Mouse (Mus musculus) midbrain, postnatal 0 days (tissue): ENCODE results near the gene Fam222a. TPM values are rescaled to one million over a fixed set of nuclear protein-coding genes. Genes with fewer than 3 reads are reported as not detected.
A peak's percentile ranks its signal among the peaks of the same experiment; 100 is the strongest.

ENCODE experiments used
- ATAC-seq: fragments of 200-750 bp; cut with Nextera tagmentation; 2 replicates; pipeline ENCODE4 v1.8.0; 2017; ENCODE audit warnings: moderate number of reproducible peaks, mild to moderate bottlenecking, moderate TSS enrichment, moderate library complexity; ENCODE audit not compliant: low FRiP score
- DNase-seq: peaks from one replicate; pipeline ENCODE4 v3.0.0-alpha.2; 2015; ENCODE audit warnings: low spot score
- H3K27ac ChIP-seq: fragments of 300-500 bp; sonication (generic); 2 replicates; pipeline ENCODE4 v1.5.1; 2014; ENCODE audit warnings: low read depth, mild to moderate bottlenecking, low read length, mixed read lengths
- H3K27me3 ChIP-seq: fragments of 300-500 bp; sonication (generic); 2 replicates; pipeline ENCODE4 v1.6.1; 2014; ENCODE audit warnings: low read length, control low read depth, mixed read lengths; ENCODE audit not compliant: insufficient read depth
- H3K36me3 ChIP-seq: fragments of 300-500 bp; sonication (generic); 2 replicates; pipeline ENCODE4 v1.6.1; 2014; ENCODE audit warnings: low read length, control low read depth, mixed read lengths; ENCODE audit not compliant: insufficient read depth
- H3K4me1 ChIP-seq: fragments of 300-500 bp; sonication (generic); 2 replicates; pipeline ENCODE4 v1.6.1; 2014; ENCODE audit warnings: mild to moderate bottlenecking, control low read depth, antibody characterized with exemption, low read length, mixed read lengths; ENCODE audit not compliant: insufficient read depth
- H3K4me2 ChIP-seq: fragments of 300-500 bp; sonication (generic); 2 replicates; pipeline ENCODE4 v1.6.1; 2014; ENCODE audit warnings: low read depth, mild to moderate bottlenecking, low read length, mixed read lengths; ENCODE audit not compliant: poor library complexity, severe bottlenecking
- H3K4me3 ChIP-seq: fragments of 300-500 bp; sonication (generic); 2 replicates; pipeline ENCODE4 v1.5.1; 2014; ENCODE audit warnings: low read depth, mild to moderate bottlenecking, low read length, moderate library complexity
- H3K9ac ChIP-seq: fragments of 300-500 bp; sonication (generic); replicated peaks from 2 replicates; pipeline ENCODE4 v1.6.1; 2014; ENCODE audit warnings: mild to moderate bottlenecking, low read length, moderate library complexity, mixed read lengths; ENCODE audit not compliant: poor library complexity, severe bottlenecking
- H3K9me3 ChIP-seq: fragments of 300-500 bp; sonication (generic); 2 replicates; pipeline ENCODE4 v1.6.1; 2016; ENCODE audit warnings: low read length, control low read depth
- CTCF ChIP-seq: IDR thresholded peaks from 2 replicates; pipeline ENCODE4 v1.5.1; 2016; ENCODE audit warnings: antibody characterized with exemption, mild to moderate bottlenecking
- WGBS: fragments of 180-500 bp; shearing (Covaris S2); extraction: QIAGEN DNeasy Blood & Tissue Kit; methylation state at CpG from one replicate; pipeline ENCODE4 v1.1.7; 2014; 5-methylcytosine and 5-hydroxymethylcytosine counted together
- polyA plus RNA-seq: library from polyadenylated mRNA; unstranded; fragments of >200 nt; fragmentation: Nextera tagmentation; extraction: Ambion mirVana; gene quantifications from 2 replicates; pipeline ENCODE4 v1.2.1, GENCODE M21; 2015
- total RNA-seq: library from RNA; depleted of rRNA; stranded (reverse); fragments of >200 nt; gene quantifications from 2 replicates; pipeline ENCODE4 v1.2.3, GENCODE M21; 2014

Fam222a gene
- total and polyA plus RNA-seq, 2 experiments from 2014 or later, result 4.2 to 10.4 TPM

DNA sequence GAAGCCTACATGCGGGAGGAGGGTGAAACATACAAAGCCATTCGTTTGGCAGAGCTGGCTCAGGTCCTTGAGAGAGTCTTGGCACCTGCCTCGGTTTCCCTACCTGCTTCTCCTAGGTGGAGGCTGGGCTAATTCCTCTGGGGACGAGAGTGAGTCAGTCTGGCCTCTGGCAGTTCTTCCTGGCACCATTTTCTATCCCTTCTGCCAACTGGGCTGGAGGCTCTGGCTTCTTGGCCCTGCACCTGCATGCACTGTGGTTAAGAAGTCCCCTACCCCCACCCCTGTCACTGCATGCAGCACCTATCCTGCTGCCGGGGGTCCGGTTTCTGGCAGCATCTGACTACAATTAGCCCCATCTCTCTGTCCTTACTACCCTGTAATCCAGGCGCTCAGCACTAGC lies 7.7 kb downstream of the Fam222a start:
- Histone ChIP-seq H3K27ac (no peak overlapping the region), H3K4me2 (no peak overlapping the region), H3K4me3 (no peak overlapping the region), H3K36me3 (0 out of 2 replicates have a peak, but pooled peaks cover 3% of the 10 kb centered on the region), H3K4me1 (peaks cover 33% of the 10 kb centered on the region), H3K9ac (no peak overlapping the region), H3K27me3 (no peaks in the 10 kb centered on the region), H3K9me3 (no peaks in the 10 kb centered on the region)
- DNase-seq, result no peak
- no peak for ATAC-seq
- WGBS, result 62% methylated on average over 7 of the region's 7 CpGs
- TF ChIP-seq CTCF, result no peak

DNA sequence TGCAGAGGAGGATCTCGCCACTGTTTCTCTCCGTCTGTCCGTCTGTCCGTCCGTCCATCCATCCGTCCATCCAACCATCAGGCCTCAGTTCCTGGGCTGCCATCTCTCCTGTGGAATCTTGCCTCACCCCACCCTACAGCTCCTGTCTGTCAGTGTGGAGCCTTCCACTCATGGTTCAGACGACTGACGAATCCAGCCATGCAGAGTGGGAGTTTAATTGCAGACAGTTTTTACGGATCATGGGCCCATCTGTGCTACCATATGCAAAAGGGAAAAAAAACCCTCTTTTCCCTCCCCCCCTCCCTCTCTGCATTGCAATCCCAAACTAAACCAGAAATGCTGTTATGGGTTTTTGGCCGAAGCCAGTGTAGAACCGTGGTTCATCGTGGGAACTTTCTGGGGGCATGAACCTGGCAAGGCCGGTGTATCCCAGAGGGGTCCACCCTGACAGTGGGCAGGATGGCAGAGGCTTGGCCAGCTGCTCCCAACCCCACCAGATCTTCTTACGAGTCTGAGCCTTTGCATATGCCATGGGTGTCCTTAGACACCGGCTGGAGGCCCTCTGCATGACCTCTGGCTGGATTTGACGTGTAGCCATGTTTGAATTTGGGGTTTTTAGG lies 8.3 kb downstream of the Fam222a start:
- Histone ChIP-seq H3K27ac (no peak overlapping the region), H3K4me3 (no peak overlapping the region), H3K4me2 (no peak overlapping the region), H3K4me1 (peaks cover 29% of the 10 kb centered on the region), H3K36me3 (0 out of 2 replicates have a peak, but pooled peaks cover 3% of the 10 kb centered on the region), H3K9ac (no peak overlapping the region), H3K9me3 (no peaks in the 10 kb centered on the region), H3K27me3 (no peaks in the 10 kb centered on the region)
- ATAC-seq, result no peak
- WGBS, result 87% methylated on average over 16 of the region's 16 CpGs
- DNase-seq, result peak; percentile 56
- no peak for TF ChIP-seq CTCF

DNA sequence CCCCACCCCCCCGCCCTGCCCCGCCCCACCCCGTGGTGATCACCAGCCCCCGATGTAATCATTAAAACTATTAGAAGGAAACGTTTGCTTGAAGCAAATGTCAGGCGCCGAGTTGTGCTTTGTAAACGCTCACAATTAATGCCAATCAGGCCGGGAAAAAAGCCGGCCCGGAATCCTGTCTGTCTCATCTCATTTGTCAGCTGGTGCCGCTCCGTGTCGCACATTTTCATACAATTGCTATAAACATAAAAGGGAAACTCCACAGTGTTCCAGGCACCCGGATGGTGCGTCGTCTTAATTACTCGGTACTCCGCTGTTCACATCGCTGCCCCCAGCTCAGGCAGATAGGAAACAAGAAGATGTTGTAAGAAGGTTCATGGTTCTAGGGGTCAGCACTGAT lies 10.5 kb downstream of the Fam222a start:
- no peak overlapping the region for H3K27ac ChIP-seq

DNA sequence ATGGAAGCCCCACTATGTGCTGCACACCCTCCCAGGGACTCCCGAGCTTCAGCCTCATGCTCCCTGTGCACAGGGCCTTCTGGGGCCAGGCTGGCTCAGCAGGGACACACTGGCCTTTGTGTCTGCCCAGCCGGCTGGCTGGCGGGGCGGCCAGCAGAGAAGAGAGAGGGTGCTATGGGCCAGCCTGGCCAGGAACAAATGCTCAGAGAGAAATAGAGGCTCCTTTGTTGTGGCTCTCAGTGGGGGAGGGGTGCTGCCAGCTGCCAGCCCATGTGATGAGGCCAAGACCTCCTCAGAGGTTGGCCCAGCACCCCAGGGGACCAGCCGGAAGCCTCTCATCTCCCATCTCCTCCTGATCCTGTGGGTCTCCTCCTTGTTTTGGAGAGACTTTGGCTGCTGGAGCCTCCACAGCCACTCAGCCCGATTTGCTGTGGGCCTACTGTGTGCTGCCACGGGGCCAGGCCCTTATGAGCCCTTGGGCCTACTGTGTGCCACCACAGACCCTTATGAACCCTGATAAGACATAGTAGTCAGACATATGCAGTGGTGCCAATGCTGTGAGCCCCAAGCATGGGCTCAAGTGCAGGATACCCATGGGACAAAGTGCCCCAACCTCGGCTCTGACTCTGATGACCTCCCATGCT lies 12.0 kb downstream of the Fam222a start:
- ATAC-seq (peak; percentile 36; the same call in 1 of the 2 replicates), DNase-seq (peak; percentile 59)
- Histone ChIP-seq H3K27ac (0 out of 2 replicates have a peak overlapping the region, but pooled peaks have one; percentile 2), H3K9ac (no peak overlapping the region), H3K4me2 (no peak overlapping the region), H3K36me3 (no peaks in the 10 kb centered on the region), H3K4me1 (peaks cover 20% of the 10 kb centered on the region), H3K4me3 (no peak overlapping the region), H3K27me3 (no peaks in the 10 kb centered on the region), H3K9me3 (no peaks in the 10 kb centered on the region)
- TF ChIP-seq CTCF, result no peak
- 62% methylated on average over 8 of the region's 8 CpGs for WGBS

More for the DNA sequence above, 10.5 kb downstream of the Fam222a start:
- H3K27me3 ChIP-seq, result no peaks in the 10 kb centered on the region
- 35% methylated on average over 20 of the region's 20 CpGs for WGBS
- TF ChIP-seq CTCF, result no peak
- H3K9ac ChIP-seq, result no peak overlapping the region
- no peak for DNase-seq
- H3K36me3 ChIP-seq, result 0 out of 2 replicates have a peak, but pooled peaks cover 3% of the 10 kb centered on the region
- H3K4me3 ChIP-seq, result no peak overlapping the region
- ATAC-seq, result no peak
- peaks cover 25% of the 10 kb centered on the region for H3K4me1 ChIP-seq
- no peak overlapping the region for H3K4me2 ChIP-seq
- no peaks in the 10 kb centered on the region for H3K9me3 ChIP-seq

DNA sequence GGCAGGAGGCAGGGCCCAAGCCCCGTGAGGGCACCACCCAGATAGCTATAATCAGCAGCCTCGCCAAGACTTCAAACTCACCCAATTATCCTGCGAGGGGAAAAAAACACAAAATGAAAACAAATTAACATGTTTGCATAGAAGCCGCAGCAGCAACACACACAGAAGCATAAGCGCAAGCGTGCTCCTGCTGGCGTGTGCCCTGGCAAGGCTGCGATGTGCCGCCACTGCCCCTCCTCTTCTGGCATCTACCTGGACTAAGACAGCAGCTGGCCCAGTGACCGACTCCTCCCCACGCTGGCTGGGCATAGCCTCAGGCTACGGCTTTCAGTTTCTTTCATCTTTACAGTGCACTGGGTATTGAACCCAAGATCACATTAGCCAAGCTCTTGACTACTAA lies 13.7 kb downstream of the Fam222a start:
- DNase-seq (peak; percentile 77), ATAC-seq (no peak)
- Histone ChIP-seq H3K4me3 (no peak overlapping the region), H3K4me1 (peaks cover 16% of the 10 kb centered on the region), H3K36me3 (no peaks in the 10 kb centered on the region), H3K9me3 (no peaks in the 10 kb centered on the region), H3K27ac (no peak overlapping the region), H3K9ac (no peak overlapping the region), H3K27me3 (no peaks in the 10 kb centered on the region), H3K4me2 (no peak overlapping the region; the same call in 1 of the 2 replicates)
- no peak for TF ChIP-seq CTCF
- WGBS, result 49% methylated on average over 12 of the region's 12 CpGs

DNA sequence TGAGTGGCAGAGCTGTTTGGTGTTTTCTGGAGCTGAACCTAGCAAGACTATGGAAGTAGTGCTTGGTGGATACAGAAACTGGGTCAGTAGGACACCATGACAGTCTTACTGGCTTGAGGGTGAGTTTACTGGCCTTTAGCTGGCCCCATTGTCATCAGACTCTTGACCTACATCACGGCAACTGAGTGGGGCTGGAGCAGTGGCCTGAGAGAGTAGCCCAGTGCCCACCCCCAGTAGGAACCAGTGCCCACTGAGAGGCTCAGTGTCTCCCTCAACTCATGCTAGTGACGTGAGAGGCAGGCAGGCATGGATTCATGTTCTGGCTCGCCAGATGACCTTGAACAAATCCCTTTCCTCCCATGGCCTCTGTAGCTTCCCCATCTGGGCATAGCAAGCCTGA lies 15.2 kb downstream of the Fam222a start:
- TF ChIP-seq CTCF, result no peak
- DNase-seq, result no peak
- no peaks in the 10 kb centered on the region for H3K36me3 ChIP-seq
- no peaks in the 10 kb centered on the region for H3K9me3 ChIP-seq
- no peak overlapping the region for H3K9ac ChIP-seq
- 74% methylated on average over 3 of the region's 3 CpGs for WGBS
- H3K27ac ChIP-seq, result no peak overlapping the region
- H3K4me3 ChIP-seq, result no peak overlapping the region
- peaks cover 16% of the 10 kb centered on the region for H3K4me1 ChIP-seq
- no peaks in the 10 kb centered on the region for H3K27me3 ChIP-seq
- no peak overlapping the region for H3K4me2 ChIP-seq
- ATAC-seq, result no peak
